Mouse (Mus musculus): ENCODE measurements around the gene Stard3nl. TPM values are rescaled to one million over a fixed set of nuclear protein-coding genes. Genes with fewer than 3 reads are reported as not detected.

The Stard3nl gene
- total RNA-seq, 1 experiment, result 64.5 TPM

- Histone ChIP-seq H3K27ac (ENCODE audit: insufficient read depth, low read depth, low read length, poor library complexity, severe bottlenecking) (no peak overlapping the region), H3K4me1 (ENCODE audit: control insufficient read depth in 2 of 2, insufficient read depth in 2 of 2, low read length in 2 of 2, poor library complexity in 1 of 2) (peaks cover 0 to 5% of the 10 kb centered on the region in 2 experiments; a peak in 2 of 4 replicates), H3K4me3 (ENCODE audit: insufficient read depth in 1 of 2, low read depth in 1 of 2, low read length in 2 of 2, poor library complexity in 1 of 2, severe bottlenecking in 1 of 2) (no peak overlapping the region), H3K9ac (ENCODE audit: insufficient read depth, low read depth, low read length, poor library complexity, severe bottlenecking) (no peak overlapping the region), H3K9me3 (ENCODE audit: control insufficient read depth, insufficient read depth, low read depth, low read length) (no peaks in the 10 kb centered on the region), H3K36me3 (ENCODE audit: control insufficient read depth, insufficient read depth, low read length, poor library complexity, severe bottlenecking) (peaks cover 5% of the 10 kb centered on the region)
- in situ Hi-C loops (cut with MboI; ENCODE audit: low sequenced_read_pairs in 2 of 2, unreplicated experiment in 2 of 2), result no loop called here
- TF ChIP-seq ZNF384 (IDR thresholded peaks at IDR 0.05; ENCODE audit: low read depth, low read length), result no peak
- no peak for TF ChIP-seq CHD2 (IDR thresholded peaks at IDR 0.05; ENCODE audit: low read depth, low read length)
- TF ChIP-seq ZC3H11A (IDR thresholded peaks at IDR 0.05; ENCODE audit: borderline replicate concordance, low read depth, low read length), result no peak
- TF ChIP-seq HCFC1 (IDR thresholded peaks at IDR 0.05; ENCODE audit: borderline replicate concordance, insufficient read depth, low read length), result no peak
- no peak for TF ChIP-seq MAFK (IDR thresholded peaks at IDR 0.05; ENCODE audit: insufficient read depth, low read depth, low read length)
- DNase-seq (ENCODE audit: low read depth, low spot score), result no peak
Observed at GRCm38 (mm10) chr13:19385226-19385625, 10.4 kb downstream of the Stard3nl start.

GRCm38 (mm10) chr13:19381112-19381828 is 14.3 kb downstream of the Stard3nl start:
- no peak for TF ChIP-seq MAFK (IDR thresholded peaks at IDR 0.05; ENCODE audit: insufficient read depth, low read depth, low read length)
- TF ChIP-seq HCFC1 (IDR thresholded peaks at IDR 0.05; ENCODE audit: borderline replicate concordance, insufficient read depth, low read length), result no peak
- no peak for TF ChIP-seq CHD2 (IDR thresholded peaks at IDR 0.05; ENCODE audit: low read depth, low read length)
- no peak for TF ChIP-seq ZC3H11A (IDR thresholded peaks at IDR 0.05; ENCODE audit: borderline replicate concordance, low read depth, low read length)
- no peak for TF ChIP-seq ZNF384 (IDR thresholded peaks at IDR 0.05; ENCODE audit: low read depth, low read length)
- Histone ChIP-seq H3K9me3 (ENCODE audit: control insufficient read depth, insufficient read depth, low read depth, low read length) (no peaks in the 10 kb centered on the region), H3K4me1 (ENCODE audit: control insufficient read depth in 2 of 2, insufficient read depth in 2 of 2, low read length in 2 of 2, poor library complexity in 1 of 2) (peaks cover 0 to 3% of the 10 kb centered on the region in 2 experiments; a peak in 2 of 4 replicates), H3K4me3 (ENCODE audit: insufficient read depth in 1 of 2, low read depth in 1 of 2, low read length in 2 of 2, poor library complexity in 1 of 2, severe bottlenecking in 1 of 2) (no peak overlapping the region), H3K9ac (ENCODE audit: insufficient read depth, low read depth, low read length, poor library complexity, severe bottlenecking) (no peak overlapping the region), H3K36me3 (ENCODE audit: control insufficient read depth, insufficient read depth, low read length, poor library complexity, severe bottlenecking) (no peaks in the 10 kb centered on the region; the same call in 1 of the 2 replicates), H3K27ac (ENCODE audit: insufficient read depth, low read depth, low read length, poor library complexity, severe bottlenecking) (no peak overlapping the region)
- in situ Hi-C loops (cut with MboI; ENCODE audit: low sequenced_read_pairs in 2 of 2, unreplicated experiment in 2 of 2), result no loop called here
- DNase-seq (ENCODE audit: low read depth, low spot score), result no peak

- H3K27ac ChIP-seq (ENCODE audit: insufficient read depth, low read depth, low read length, poor library complexity, severe bottlenecking), result no peak overlapping the region
- TF ChIP-seq ZC3H11A (IDR thresholded peaks at IDR 0.05; ENCODE audit: borderline replicate concordance, low read depth, low read length) (no peak), ZNF384 (IDR thresholded peaks at IDR 0.05; ENCODE audit: low read depth, low read length) (no peak), HCFC1 (IDR thresholded peaks at IDR 0.05; ENCODE audit: borderline replicate concordance, insufficient read depth, low read length) (no peak), CHD2 (IDR thresholded peaks at IDR 0.05; ENCODE audit: low read depth, low read length) (no peak), MAFK (IDR thresholded peaks at IDR 0.05; ENCODE audit: insufficient read depth, low read depth, low read length) (no peak)
- H3K4me1 ChIP-seq (ENCODE audit: control insufficient read depth in 2 of 2, insufficient read depth in 2 of 2, low read length in 2 of 2, poor library complexity in 1 of 2), result peaks cover 0 to 3% of the 10 kb centered on the region in 2 experiments; a peak in 2 of 4 replicates
- no peak overlapping the region for H3K4me3 ChIP-seq (ENCODE audit: insufficient read depth in 1 of 2, low read depth in 1 of 2, low read length in 2 of 2, poor library complexity in 1 of 2, severe bottlenecking in 1 of 2)
- no peak overlapping the region for H3K9ac ChIP-seq (ENCODE audit: insufficient read depth, low read depth, low read length, poor library complexity, severe bottlenecking)
- in situ Hi-C loops (cut with MboI; ENCODE audit: low sequenced_read_pairs in 2 of 2, unreplicated experiment in 2 of 2), result no loop called here
- DNase-seq (ENCODE audit: low read depth, low spot score), result no peak
- H3K9me3 ChIP-seq (ENCODE audit: control insufficient read depth, insufficient read depth, low read depth, low read length), result no peaks in the 10 kb centered on the region
- no peaks in the 10 kb centered on the region; the same call in 1 of the 2 replicates for H3K36me3 ChIP-seq (ENCODE audit: control insufficient read depth, insufficient read depth, low read length, poor library complexity, severe bottlenecking)
Observed at GRCm38 (mm10) chr13:19379313-19379712, 16.3 kb downstream of the Stard3nl start.

- H3K4me3 ChIP-seq (ENCODE audit: insufficient read depth in 1 of 2, low read depth in 1 of 2, low read length in 2 of 2, poor library complexity in 1 of 2, severe bottlenecking in 1 of 2), result no peak overlapping the region
- H3K9me3 ChIP-seq (ENCODE audit: control insufficient read depth, insufficient read depth, low read depth, low read length), result no peaks in the 10 kb centered on the region
- peaks cover 6% of the 10 kb centered on the region; the same call in 1 of the 2 replicates for H3K36me3 ChIP-seq (ENCODE audit: control insufficient read depth, insufficient read depth, low read length, poor library complexity, severe bottlenecking)
- no peak overlapping the region for H3K27ac ChIP-seq (ENCODE audit: insufficient read depth, low read depth, low read length, poor library complexity, severe bottlenecking)
- in situ Hi-C loops (cut with MboI; ENCODE audit: low sequenced_read_pairs in 2 of 2, unreplicated experiment in 2 of 2), result loop anchor here (25.0 kb wide), 1 partner anchor 265 kb away; no protein-coding TSS in a partner anchor
- no peak overlapping the region for H3K9ac ChIP-seq (ENCODE audit: insufficient read depth, low read depth, low read length, poor library complexity, severe bottlenecking)
- TF ChIP-seq CHD2 (IDR thresholded peaks at IDR 0.05; ENCODE audit: low read depth, low read length) (no peak), ZC3H11A (IDR thresholded peaks at IDR 0.05; ENCODE audit: borderline replicate concordance, low read depth, low read length) (no peak), HCFC1 (IDR thresholded peaks at IDR 0.05; ENCODE audit: borderline replicate concordance, insufficient read depth, low read length) (no peak), ZNF384 (IDR thresholded peaks at IDR 0.05; ENCODE audit: low read depth, low read length) (no peak), MAFK (IDR thresholded peaks at IDR 0.05; ENCODE audit: insufficient read depth, low read depth, low read length) (no peak)
- DNase-seq (ENCODE audit: low read depth, low spot score), result no peak
- peaks cover 0 to 7% of the 10 kb centered on the region in 2 experiments; a peak in 2 of 4 replicates for H3K4me1 ChIP-seq (ENCODE audit: control insufficient read depth in 2 of 2, insufficient read depth in 2 of 2, low read length in 2 of 2, poor library complexity in 1 of 2)
Observed at GRCm38 (mm10) chr13:19372133-19372729, 23.4 kb downstream of the Stard3nl start.

Measured in ES-E14 (cell line).